Mouse (Mus musculus): ENCODE results near the gene Kntc1. TPM values are rescaled to one million over a fixed set of nuclear protein-coding genes. Genes with fewer than 3 reads are reported as not detected.

Kntc1 gene
- polyA plus RNA-seq, 1 experiment, result 109 TPM

- H3K27ac ChIP-seq (ENCODE audit: insufficient read depth, low read length), result no peak overlapping the region
- no peak overlapping the region for H3K9ac ChIP-seq (ENCODE audit: low read depth, poor library complexity, severe bottlenecking)
- H3K4me1 ChIP-seq (ENCODE audit: control insufficient read depth, insufficient read depth, low read length), result no peaks in the 10 kb centered on the region
- TF ChIP-seq POLR2A (IDR thresholded peaks at IDR 0.05; ENCODE audit: insufficient read depth, low read length) (no peak), CTCF (IDR thresholded peaks at IDR 0.05; ENCODE audit: low read depth, low read length) (no peak), EP300 (IDR thresholded peaks at IDR 0.05; ENCODE audit: insufficient read depth, low read depth, low read length) (no peak)
- no peak overlapping the region for H3K4me3 ChIP-seq (ENCODE audit: low read depth, low read length)
- no peaks in the 10 kb centered on the region for H3K9me3 ChIP-seq (replicated peaks; ENCODE audit: control insufficient read depth, insufficient read depth, low read length, poor library complexity, severe bottlenecking)
- no peaks in the 10 kb centered on the region for H3K36me3 ChIP-seq (ENCODE audit: control insufficient read depth, insufficient read depth, low read length, poor library complexity, severe bottlenecking)
- no peaks in the 10 kb centered on the region for H3K27me3 ChIP-seq (ENCODE audit: control insufficient read depth, insufficient read depth, low read length, poor library complexity, severe bottlenecking)
Measured at GRCm38 (mm10) chr5:123834836-123835235, 85.3 kb downstream of the Kntc1 start.

GRCm38 (mm10) chr5:123837371-123837770 lies 87.9 kb downstream of the Kntc1 start:
- Histone ChIP-seq H3K27ac (ENCODE audit: insufficient read depth, low read length) (no peak overlapping the region), H3K9ac (ENCODE audit: low read depth, poor library complexity, severe bottlenecking) (no peak overlapping the region)

GRCm38 (mm10) chr5:123842221-123842934 lies 92.9 kb downstream of the Kntc1 start:
- no peak for TF ChIP-seq EP300 (IDR thresholded peaks at IDR 0.05; ENCODE audit: insufficient read depth, low read depth, low read length)
- TF ChIP-seq CTCF (IDR thresholded peaks at IDR 0.05; ENCODE audit: low read depth, low read length), result no peak
- TF ChIP-seq POLR2A (IDR thresholded peaks at IDR 0.05; ENCODE audit: insufficient read depth, low read length), result no peak

More at GRCm38 (mm10) chr5:123837371-123837770, 87.9 kb downstream of the Kntc1 start:
- no peaks in the 10 kb centered on the region for H3K9me3 ChIP-seq (replicated peaks; ENCODE audit: control insufficient read depth, insufficient read depth, low read length, poor library complexity, severe bottlenecking)
- H3K4me1 ChIP-seq (ENCODE audit: control insufficient read depth, insufficient read depth, low read length), result no peaks in the 10 kb centered on the region
- H3K4me3 ChIP-seq (ENCODE audit: low read depth, low read length), result no peak overlapping the region
- H3K36me3 ChIP-seq (ENCODE audit: control insufficient read depth, insufficient read depth, low read length, poor library complexity, severe bottlenecking), result no peaks in the 10 kb centered on the region
- H3K27me3 ChIP-seq (ENCODE audit: control insufficient read depth, insufficient read depth, low read length, poor library complexity, severe bottlenecking), result no peaks in the 10 kb centered on the region
- no peak for TF ChIP-seq CTCF (IDR thresholded peaks at IDR 0.05; ENCODE audit: low read depth, low read length)
- no peak for TF ChIP-seq POLR2A (IDR thresholded peaks at IDR 0.05; ENCODE audit: insufficient read depth, low read length)
- no peak for TF ChIP-seq EP300 (IDR thresholded peaks at IDR 0.05; ENCODE audit: insufficient read depth, low read depth, low read length)

GRCm38 (mm10) chr5:123842935-123843282 lies 93.4 kb downstream of the Kntc1 start:
- TF ChIP-seq POLR2A (IDR thresholded peaks at IDR 0.05; ENCODE audit: insufficient read depth, low read length) (no peak), EP300 (IDR thresholded peaks at IDR 0.05; ENCODE audit: insufficient read depth, low read depth, low read length) (no peak), CTCF (IDR thresholded peaks at IDR 0.05; ENCODE audit: low read depth, low read length) (no peak)
- Histone ChIP-seq H3K27me3 (ENCODE audit: control insufficient read depth, insufficient read depth, low read length, poor library complexity, severe bottlenecking) (no peaks in the 10 kb centered on the region), H3K4me1 (ENCODE audit: control insufficient read depth, insufficient read depth, low read length) (no peaks in the 10 kb centered on the region), H3K27ac (ENCODE audit: insufficient read depth, low read length) (no peak overlapping the region), H3K9ac (ENCODE audit: low read depth, poor library complexity, severe bottlenecking) (no peak overlapping the region), H3K9me3 (replicated peaks; ENCODE audit: control insufficient read depth, insufficient read depth, low read length, poor library complexity, severe bottlenecking) (no peaks in the 10 kb centered on the region), H3K36me3 (ENCODE audit: control insufficient read depth, insufficient read depth, low read length, poor library complexity, severe bottlenecking) (no peaks in the 10 kb centered on the region), H3K4me3 (ENCODE audit: low read depth, low read length) (no peak overlapping the region)

More at GRCm38 (mm10) chr5:123842221-123842934, 92.9 kb downstream of the Kntc1 start:
- Histone ChIP-seq H3K9ac (ENCODE audit: low read depth, poor library complexity, severe bottlenecking) (no peak overlapping the region), H3K36me3 (ENCODE audit: control insufficient read depth, insufficient read depth, low read length, poor library complexity, severe bottlenecking) (no peaks in the 10 kb centered on the region), H3K27ac (ENCODE audit: insufficient read depth, low read length) (no peak overlapping the region), H3K9me3 (replicated peaks; ENCODE audit: control insufficient read depth, insufficient read depth, low read length, poor library complexity, severe bottlenecking) (no peaks in the 10 kb centered on the region), H3K27me3 (ENCODE audit: control insufficient read depth, insufficient read depth, low read length, poor library complexity, severe bottlenecking) (no peaks in the 10 kb centered on the region), H3K4me1 (ENCODE audit: control insufficient read depth, insufficient read depth, low read length) (no peaks in the 10 kb centered on the region), H3K4me3 (ENCODE audit: low read depth, low read length) (no peak overlapping the region)

- H3K36me3 ChIP-seq (ENCODE audit: control insufficient read depth, insufficient read depth, low read length, poor library complexity, severe bottlenecking), result no peaks in the 10 kb centered on the region
- no peaks in the 10 kb centered on the region for H3K4me1 ChIP-seq (ENCODE audit: control insufficient read depth, insufficient read depth, low read length)
- H3K27ac ChIP-seq (ENCODE audit: insufficient read depth, low read length), result no peak overlapping the region
- H3K4me3 ChIP-seq (ENCODE audit: low read depth, low read length), result no peak overlapping the region
- no peak for TF ChIP-seq EP300 (IDR thresholded peaks at IDR 0.05; ENCODE audit: insufficient read depth, low read depth, low read length)
- no peak for TF ChIP-seq POLR2A (IDR thresholded peaks at IDR 0.05; ENCODE audit: insufficient read depth, low read length)
- no peak for TF ChIP-seq CTCF (IDR thresholded peaks at IDR 0.05; ENCODE audit: low read depth, low read length)
- H3K9ac ChIP-seq (ENCODE audit: low read depth, poor library complexity, severe bottlenecking), result no peak overlapping the region
- no peaks in the 10 kb centered on the region for H3K9me3 ChIP-seq (replicated peaks; ENCODE audit: control insufficient read depth, insufficient read depth, low read length, poor library complexity, severe bottlenecking)
- H3K27me3 ChIP-seq (ENCODE audit: control insufficient read depth, insufficient read depth, low read length, poor library complexity, severe bottlenecking), result no peaks in the 10 kb centered on the region
Measured at GRCm38 (mm10) chr5:123843816-123844215, 94.3 kb downstream of the Kntc1 start.

- no peaks in the 10 kb centered on the region for H3K9me3 ChIP-seq (replicated peaks; ENCODE audit: control insufficient read depth, insufficient read depth, low read length, poor library complexity, severe bottlenecking)
- TF ChIP-seq EP300 (IDR thresholded peaks at IDR 0.05; ENCODE audit: insufficient read depth, low read depth, low read length) (no peak), CTCF (IDR thresholded peaks at IDR 0.05; ENCODE audit: low read depth, low read length) (no peak), POLR2A (IDR thresholded peaks at IDR 0.05; ENCODE audit: insufficient read depth, low read length) (no peak)
- no peak overlapping the region for H3K27ac ChIP-seq (ENCODE audit: insufficient read depth, low read length)
Measured at GRCm38 (mm10) chr5:123844316-123844715, 94.8 kb downstream of the Kntc1 start.

More at GRCm38 (mm10) chr5:123844316-123844715, 94.8 kb downstream of the Kntc1 start:
- no peaks in the 10 kb centered on the region for H3K27me3 ChIP-seq (ENCODE audit: control insufficient read depth, insufficient read depth, low read length, poor library complexity, severe bottlenecking)
- no peaks in the 10 kb centered on the region for H3K4me1 ChIP-seq (ENCODE audit: control insufficient read depth, insufficient read depth, low read length)
- no peak overlapping the region for H3K9ac ChIP-seq (ENCODE audit: low read depth, poor library complexity, severe bottlenecking)
- H3K36me3 ChIP-seq (ENCODE audit: control insufficient read depth, insufficient read depth, low read length, poor library complexity, severe bottlenecking), result no peaks in the 10 kb centered on the region
- no peak overlapping the region for H3K4me3 ChIP-seq (ENCODE audit: low read depth, low read length)

Measured in ES-Bruce4 (cell line).